Mouse (Mus musculus) layer of hippocampus, postnatal 36 days (tissue): Measurements from ENCODE around the gene Slc24a3. TPM values are rescaled to one million over a fixed set of nuclear protein-coding genes. Genes with fewer than 3 reads are reported as not detected.
A peak's percentile ranks its signal among the peaks of the same experiment; 100 is the strongest.

Experiments used
- DNase-seq, 2 experiments: peaks; one replicate each; pipeline ENCODE4 v3.0.0; 2022
- total RNA-seq, 2 experiments: library from RNA; stranded (reverse); gene quantifications; 2 replicates each; pipeline ENCODE4 v1.2.3; 2021

The Slc24a3 gene
- total RNA-seq, 2 experiments from 2014 or later: 182 to 185 TPM

DNA sequence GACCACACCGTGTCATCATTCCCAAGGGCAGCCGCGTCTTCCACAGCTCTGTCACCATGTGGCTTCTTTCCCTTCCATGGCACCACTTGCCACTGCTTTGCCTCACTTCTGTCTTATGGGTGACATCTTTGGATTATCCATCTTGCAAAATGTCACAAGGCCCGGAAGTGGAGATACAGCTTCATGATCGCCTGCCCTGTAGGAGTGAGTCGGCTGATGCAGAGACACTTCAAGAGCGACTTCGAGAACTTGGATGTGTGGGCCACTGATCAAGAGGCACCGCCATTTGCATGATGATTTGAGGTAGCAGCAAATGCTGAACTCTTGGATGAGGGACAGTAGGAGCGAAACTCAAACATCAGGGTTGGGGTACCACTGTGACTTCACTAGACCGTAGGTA is 46.0 kb downstream of the Slc24a3 start:
- DNase-seq: no peak

GRCm38 (mm10) chr2:145214086-145214831 is 46.7 kb downstream of the Slc24a3 start:
- no peak for DNase-seq

DNA sequence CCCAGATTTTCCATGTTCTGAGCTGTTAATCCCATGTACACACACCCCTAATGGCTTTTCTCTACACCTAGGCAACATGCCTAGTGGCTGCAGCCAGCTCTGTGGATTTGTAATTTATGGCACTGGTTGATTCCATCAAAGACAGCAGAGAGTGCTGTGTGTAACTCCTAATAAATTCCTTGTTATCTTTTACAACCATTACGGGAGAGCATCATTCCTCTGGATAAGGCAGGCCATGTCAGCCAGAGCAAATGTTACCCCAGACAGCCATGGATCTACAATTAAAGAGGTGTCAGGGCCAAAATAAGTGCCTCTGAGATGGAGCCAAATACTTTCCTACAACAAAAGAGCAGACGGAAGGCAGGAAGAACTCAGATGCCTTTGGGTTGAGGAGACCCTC is 49.0 kb downstream of the Slc24a3 start:
- no peak for DNase-seq

DNA sequence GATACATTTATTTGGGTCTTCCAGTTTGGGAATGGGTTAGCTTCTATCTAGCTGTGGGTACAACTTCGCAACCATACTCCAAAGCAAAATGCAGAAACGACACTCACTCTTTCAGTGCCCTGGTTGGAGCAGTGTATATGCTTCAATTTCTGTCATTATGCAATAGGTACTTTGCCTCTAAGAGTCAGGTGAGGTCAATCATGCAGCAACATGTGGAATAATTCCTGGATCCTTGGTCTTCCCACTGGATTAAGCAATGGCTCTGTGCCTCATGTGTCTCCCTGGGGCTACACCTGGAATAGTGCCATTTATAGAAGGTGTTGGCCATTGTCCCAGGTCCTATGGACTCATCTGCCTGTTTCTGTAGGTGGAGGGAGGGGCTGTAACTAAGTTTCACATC is 49.9 kb downstream of the Slc24a3 start:
- DNase-seq: no peak

DNA sequence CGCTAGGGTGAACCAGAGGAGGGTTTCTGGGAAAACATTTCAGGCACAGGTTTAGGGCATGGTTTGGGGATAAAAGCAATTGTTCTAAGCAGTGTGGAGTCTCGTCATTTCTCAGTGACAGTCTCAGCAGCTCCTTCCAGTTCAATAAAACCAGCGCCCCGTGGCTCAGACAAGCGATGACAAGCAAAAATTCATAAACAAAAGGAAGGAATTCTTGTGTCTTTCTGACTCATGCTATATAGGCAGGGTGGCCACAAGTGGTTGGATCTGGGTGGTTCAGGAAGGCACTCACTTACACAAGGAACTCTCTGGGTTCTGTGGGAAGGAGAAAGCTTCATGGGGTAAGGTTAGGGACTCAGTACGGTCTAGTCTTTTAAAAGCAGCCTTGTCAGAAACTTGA is 51.7 kb downstream of the Slc24a3 start:
- DNase-seq: no peak

- no peak for DNase-seq
Measured at GRCm38 (mm10) chr2:145223646-145224045, 56.1 kb downstream of the Slc24a3 start.

GRCm38 (mm10) chr2:145225640-145226039 is 58.1 kb downstream of the Slc24a3 start:
- DNase-seq: peak in 1 of 2 experiments; percentile 12

DNA sequence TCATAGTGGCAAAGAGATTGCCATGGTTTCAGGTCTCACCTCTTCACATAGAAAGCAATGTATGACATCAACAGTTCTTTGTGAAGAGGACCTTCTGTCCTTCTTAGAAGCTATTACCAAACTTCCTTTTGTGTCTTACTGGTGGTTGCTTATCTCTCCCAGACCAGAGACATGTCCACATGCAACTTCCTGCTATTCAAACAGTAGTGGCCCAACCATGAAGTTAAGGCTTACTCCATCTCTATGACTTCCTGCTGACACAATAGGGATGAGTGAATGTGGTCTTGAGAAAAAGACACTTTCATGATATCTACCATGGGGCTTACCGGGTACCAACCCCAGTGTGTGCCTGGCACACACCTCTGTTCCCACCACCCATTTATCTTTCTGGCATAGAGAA is 58.5 kb downstream of the Slc24a3 start:
- no peak for DNase-seq

- no peak for DNase-seq
Measured at GRCm38 (mm10) chr2:145227351-145227750, 59.8 kb downstream of the Slc24a3 start.

DNA sequence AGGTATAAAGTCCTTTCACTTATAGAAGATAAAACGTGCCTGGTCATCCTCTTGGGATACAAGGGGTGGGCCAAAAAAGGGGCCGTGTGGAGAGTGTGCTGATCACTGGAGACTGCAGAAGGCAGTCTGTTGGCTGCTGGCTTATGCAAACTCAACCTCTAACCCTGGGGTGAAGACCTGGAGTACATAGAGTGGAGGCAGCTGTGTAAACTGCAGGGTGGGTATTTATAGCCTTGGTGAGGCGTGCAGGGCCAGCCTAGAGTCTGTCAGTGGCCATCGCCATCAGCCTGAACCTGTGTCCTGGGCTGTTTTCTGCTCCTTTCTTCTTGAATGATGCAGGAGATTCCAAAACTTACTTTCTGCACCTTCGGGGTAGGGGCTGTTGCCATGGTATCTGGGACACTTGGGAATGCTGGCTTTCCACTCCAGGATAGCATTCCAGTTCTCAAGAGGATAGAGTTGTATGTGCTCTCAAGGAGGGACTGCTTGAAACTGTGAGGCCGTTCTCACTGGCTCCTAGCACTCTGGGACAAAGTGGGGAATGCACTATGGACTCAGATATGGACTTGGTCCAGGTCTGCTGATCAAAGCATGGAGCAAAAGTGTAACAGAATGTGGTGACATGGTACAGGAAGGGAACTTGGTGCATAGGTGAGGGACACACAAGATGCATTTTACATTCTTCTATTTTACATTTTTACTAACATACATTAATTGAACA is 65.4 kb downstream of the Slc24a3 start:
- DNase-seq: no peak

DNA sequence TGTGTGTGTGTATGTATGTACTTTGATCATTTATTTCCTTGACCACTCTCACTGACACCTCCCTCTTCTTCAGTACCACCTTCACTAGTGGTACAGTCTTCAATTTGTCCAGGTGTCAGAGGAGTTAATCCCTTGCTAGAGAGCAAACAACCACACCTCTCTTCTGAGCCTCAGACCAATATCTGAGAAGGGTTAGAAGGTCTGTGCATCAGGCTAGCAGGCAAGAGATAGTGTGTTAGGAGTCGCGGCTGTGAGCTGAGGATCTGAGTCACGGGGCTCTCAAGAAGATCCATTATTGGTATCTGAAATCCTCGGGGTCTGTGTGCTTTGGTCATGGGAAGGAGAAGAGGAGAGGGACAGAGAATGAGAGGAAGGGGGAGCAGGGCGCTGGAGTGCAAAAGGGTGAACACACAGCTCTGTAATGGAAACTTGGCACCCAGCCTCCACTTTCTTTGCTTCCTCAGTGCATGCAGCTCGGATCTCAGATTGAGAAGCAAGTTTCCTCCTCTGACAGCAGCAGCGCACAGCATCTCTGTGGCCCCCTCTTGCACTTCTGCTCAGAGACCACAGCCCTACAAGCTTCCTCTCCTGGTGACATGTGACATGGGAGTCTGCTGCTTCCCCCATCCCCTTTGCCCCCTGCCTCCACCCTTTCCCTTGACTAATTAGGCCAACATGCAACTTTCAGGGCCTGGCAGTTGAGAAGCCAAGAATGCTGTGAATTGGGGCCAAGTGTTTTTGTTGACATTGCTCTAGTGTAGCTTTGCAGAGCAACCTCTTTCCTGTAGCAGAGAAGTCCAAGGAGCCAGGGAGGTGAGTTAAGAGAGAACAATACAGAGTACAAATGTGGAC is 66.2 kb downstream of the Slc24a3 start:
- peak; percentile 28 to 39 for DNase-seq

- DNase-seq: no peak
Measured at GRCm38 (mm10) chr2:145246384-145246783, 78.8 kb downstream of the Slc24a3 start.

GRCm38 (mm10) chr2:145248185-145248584 is 80.6 kb downstream of the Slc24a3 start:
- no peak for DNase-seq

- DNase-seq: no peak
Measured at GRCm38 (mm10) chr2:145257332-145257731, 89.8 kb downstream of the Slc24a3 start.

DNA sequence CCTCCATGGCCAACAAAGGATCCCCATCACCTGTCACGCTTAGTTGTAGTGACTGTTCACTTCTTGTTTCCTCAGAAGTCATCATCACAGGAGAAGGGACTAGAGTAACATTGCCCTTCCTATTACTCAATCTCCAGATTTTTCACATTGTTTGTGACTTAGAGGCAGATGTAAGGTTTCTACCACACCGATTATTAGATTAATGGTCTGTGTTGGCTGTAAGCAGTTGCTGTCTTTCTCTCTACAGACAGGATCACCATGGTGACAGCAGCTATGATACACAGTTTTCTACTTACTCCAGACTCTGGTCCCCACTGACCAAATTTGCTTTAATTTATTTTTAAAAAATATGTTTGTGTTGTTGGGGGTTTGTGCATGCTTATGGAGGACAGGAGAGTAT is 90.3 kb downstream of the Slc24a3 start:
- DNase-seq: no peak

GRCm38 (mm10) chr2:145260574-145260973 is 93.0 kb downstream of the Slc24a3 start:
- no peak for DNase-seq

DNA sequence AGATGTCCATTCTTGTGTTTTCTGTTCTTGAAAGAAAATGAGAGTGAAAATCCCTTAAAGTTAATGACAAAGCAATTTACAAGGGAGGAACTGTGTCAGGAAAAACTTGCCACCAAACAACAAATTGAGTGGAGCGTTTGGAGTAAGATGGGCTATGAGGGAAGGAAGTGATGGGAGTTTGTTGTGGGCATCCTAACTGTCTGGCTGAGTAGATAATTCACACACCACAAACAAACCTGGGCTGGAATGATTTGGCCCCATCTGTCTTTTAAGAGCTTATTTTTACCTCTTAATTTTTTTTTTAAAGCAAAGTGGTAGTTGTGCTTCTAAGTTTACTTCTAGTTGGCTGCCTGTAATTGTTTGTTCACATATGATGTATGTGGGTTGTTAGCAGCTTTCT is 94.6 kb downstream of the Slc24a3 start:
- no peak for DNase-seq

GRCm38 (mm10) chr2:145266723-145267122 is 99.2 kb downstream of the Slc24a3 start:
- peak in 1 of 2 experiments; percentile 27 for DNase-seq

GRCm38 (mm10) chr2:145268971-145269370 is 101.4 kb downstream of the Slc24a3 start:
- no peak for DNase-seq

DNA sequence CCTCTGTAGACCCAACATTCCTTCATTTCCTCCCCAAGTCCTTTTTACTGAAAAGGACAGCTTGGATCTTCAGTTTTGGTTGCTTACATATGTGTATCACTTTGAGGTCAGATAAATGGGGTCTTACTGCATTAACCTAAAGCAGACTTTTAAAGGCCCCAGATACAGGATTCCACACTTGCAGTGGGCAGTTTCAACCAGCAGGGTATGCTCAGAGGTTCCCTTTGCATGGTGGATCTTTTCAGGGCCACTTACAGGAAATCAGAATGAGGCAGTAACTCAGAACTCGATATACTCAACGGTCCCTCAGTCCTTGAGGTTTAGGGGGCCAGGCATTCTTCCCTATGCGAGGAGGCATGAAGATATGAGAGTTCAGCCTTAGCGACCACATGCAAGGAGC is 101.9 kb downstream of the Slc24a3 start:
- no peak for DNase-seq

GRCm38 (mm10) chr2:145274016-145274677 is 106.6 kb downstream of the Slc24a3 start:
- no peak for DNase-seq

GRCm38 (mm10) chr2:145279336-145279735 is 111.8 kb downstream of the Slc24a3 start:
- DNase-seq: no peak

DNA sequence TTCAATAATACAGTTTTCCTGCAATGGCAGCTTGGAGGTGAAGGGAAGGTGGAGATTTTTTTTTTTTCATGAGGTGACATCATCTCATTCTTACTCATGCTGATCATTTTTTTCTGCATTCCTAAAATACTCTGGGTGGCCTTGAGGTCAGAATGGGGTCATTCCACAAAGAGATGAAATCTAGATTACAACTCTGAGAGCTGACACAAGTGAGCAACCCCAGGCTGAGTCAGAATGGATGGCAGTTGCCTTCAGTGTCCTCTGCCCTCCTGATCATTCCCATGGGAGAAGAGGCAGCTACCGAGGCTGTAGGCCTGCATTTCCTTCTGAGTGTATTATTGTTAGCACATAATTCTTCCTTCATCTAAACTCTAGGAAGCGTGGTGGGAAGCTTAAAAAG is 116.2 kb downstream of the Slc24a3 start:
- DNase-seq: no peak
